Mouse (Mus musculus): Measurements from ENCODE around the gene Sct. TPM values are rescaled to one million over a fixed set of nuclear protein-coding genes. Genes with fewer than 3 reads are reported as not detected.

Gene Sct
- total and polyA plus RNA-seq, 3 experiments = 0.49 TPM; not detected in 2

- Histone ChIP-seq H3K27ac (ENCODE audit: insufficient read depth, low read depth) (no peak overlapping the region), H3K9me3 (replicated peaks; ENCODE audit: low read length) (peaks cover 7% of the 10 kb centered on the region), H3K79me2 (replicated peaks; ENCODE audit: control insufficient read depth, extremely low read depth, insufficient read depth, poor library complexity, severe bottlenecking) (peaks cover 51% of the 10 kb centered on the region), H3K4me3 (replicated peaks in 1 of 3; ENCODE audit: low read depth in 2 of 3, low read length in 2 of 3, poor library complexity in 1 of 3) (no peak overlapping the region), H3K36me3 (replicated peaks in 1 of 2; ENCODE audit: control insufficient read depth in 1 of 2, insufficient read depth in 1 of 2, low read length in 1 of 2) (peaks cover 38 to 54% of the 10 kb centered on the region in 2 experiments), H3K27me3 (replicated peaks) (peaks cover 5% of the 10 kb centered on the region), H3K9ac (ENCODE audit: insufficient read depth, low read depth) (no peak overlapping the region), H3K4me2 (ENCODE audit: insufficient read depth, low read depth, poor library complexity, severe bottlenecking) (0 out of 2 replicates have a peak overlapping the region, but pooled peaks have one; percentile 96), H3K4me1 (ENCODE audit: control insufficient read depth in 1 of 2, insufficient read depth in 2 of 2) (peaks cover 4 to 30% of the 10 kb centered on the region in 2 experiments; a peak in 3 of 4 replicates)
- TF ChIP-seq SMC3 (IDR thresholded peaks at IDR 0.05; ENCODE audit: low read depth, low read length) (no peak), IRF4 (IDR thresholded peaks at IDR 0.05; ENCODE audit: low read depth, low read length) (no peak), ZMIZ1 (IDR thresholded peaks at IDR 0.05; ENCODE audit: low read depth, low read length) (no peak), TBP (conservative IDR thresholded peaks at IDR 0.05; ENCODE audit: low read depth, low read length) (no peak)
- in situ Hi-C loops (cut with MboI; ENCODE audit: low pct_ligation_motif_present, low pct_unique_long_range_greater_than_20kb, low sequenced_read_pairs) (no loop called here), dilution Hi-C loops (cut with MboI; ENCODE audit: extremely low pct_ligation_motif_present, extremely low pct_unique_long_range_greater_than_20kb, low sequenced_read_pairs) (no loop called here)
- DNase-seq (ENCODE audit: extremely low read depth) = no peak
These were observed 48.4 kb downstream of the Sct start for GRCm38 (mm10) chr7:141230570-141230969.

- peak overlapping the region; percentile 96 for H3K4me2 ChIP-seq (ENCODE audit: insufficient read depth, low read depth, poor library complexity, severe bottlenecking)
- H3K4me1 ChIP-seq (ENCODE audit: control insufficient read depth in 1 of 2, insufficient read depth in 2 of 2) = peaks cover 4 to 30% of the 10 kb centered on the region in 2 experiments; a peak in 3 of 4 replicates
- H3K27me3 ChIP-seq (replicated peaks) = peaks cover 13% of the 10 kb centered on the region
- H3K27ac ChIP-seq (ENCODE audit: insufficient read depth, low read depth) = no peak overlapping the region
- DNase-seq (ENCODE audit: extremely low read depth) = no peak
- TF ChIP-seq HCFC1 (IDR thresholded peaks at IDR 0.05; ENCODE audit: low read depth, low read length) = no peak
- TF ChIP-seq UBTF (IDR thresholded peaks at IDR 0.05; ENCODE audit: low read depth, low read length) = no peak
- TF ChIP-seq ZC3H11A (IDR thresholded peaks at IDR 0.05; ENCODE audit: low read depth, low read length) = no peak
- no peak for TF ChIP-seq ZMIZ1 (IDR thresholded peaks at IDR 0.05; ENCODE audit: low read depth, low read length)
- TF ChIP-seq NELFE (IDR thresholded peaks at IDR 0.05; ENCODE audit: low read depth, low read length) = no peak
- TF ChIP-seq RAD21 (IDR thresholded peaks at IDR 0.05; ENCODE audit: low read depth, low read length) = no peak
- in situ Hi-C loops (cut with MboI; ENCODE audit: low pct_ligation_motif_present, low pct_unique_long_range_greater_than_20kb, low sequenced_read_pairs) = no loop called here
- peaks cover 7% of the 10 kb centered on the region for H3K9me3 ChIP-seq (replicated peaks; ENCODE audit: low read length)
- dilution Hi-C loops (cut with MboI; ENCODE audit: extremely low pct_ligation_motif_present, extremely low pct_unique_long_range_greater_than_20kb, low sequenced_read_pairs) = no loop called here
- H3K36me3 ChIP-seq (replicated peaks in 1 of 2; ENCODE audit: control insufficient read depth in 1 of 2, insufficient read depth in 1 of 2, low read length in 1 of 2) = peaks cover 33 to 45% of the 10 kb centered on the region in 2 experiments
- peak overlapping the region; percentile 95 for H3K9ac ChIP-seq (ENCODE audit: insufficient read depth, low read depth)
- peak overlapping the region; percentile 88 to 100 (median 99) for H3K4me3 ChIP-seq (replicated peaks in 1 of 3; ENCODE audit: low read depth in 2 of 3, low read length in 2 of 3, poor library complexity in 1 of 3)
- H3K79me2 ChIP-seq (replicated peaks; ENCODE audit: control insufficient read depth, extremely low read depth, insufficient read depth, poor library complexity, severe bottlenecking) = peaks cover 48% of the 10 kb centered on the region
These were observed 49.2 kb downstream of the Sct start for GRCm38 (mm10) chr7:141229702-141230101.

Other genes with a start within 250 kb of the Sct start
Only the 20 nearest of the 28 such genes appear.
- 0.04 TPM in 2 replicates for gene Ano9, start 161.3 kb downstream of the Sct start, total RNA-seq (2012; rRNA removed)
- not detected in 2 replicates for gene Ano9, start 161.3 kb downstream of the Sct start, total RNA-seq (2014; rRNA removed)
- not detected in 2 replicates for gene Ano9, start 161.3 kb downstream of the Sct start, polyA plus RNA-seq (2012; ENCODE audit: insufficient read length, low read depth)
- 10.6 and 12.0 TPM in 2 replicates for gene Ptdss2, start 156.8 kb downstream of the Sct start, total RNA-seq (2012; rRNA removed)
- gene Ptdss2, start 156.8 kb downstream of the Sct start, total RNA-seq (2014; rRNA removed) = 2.5 and 2.9 TPM in 2 replicates
- gene Ptdss2, start 156.8 kb downstream of the Sct start, polyA plus RNA-seq (2012; ENCODE audit: insufficient read length, low read depth) = 22.9 and 33.5 TPM in 2 replicates
- 133 and 137 TPM in 2 replicates for gene Rnh1, start 106.3 kb downstream of the Sct start, total RNA-seq (2012; rRNA removed)
- 84.7 and 91.0 TPM in 2 replicates for gene Rnh1, start 106.3 kb downstream of the Sct start, total RNA-seq (2014; rRNA removed)
- 95.5 and 103 TPM in 2 replicates for gene Rnh1, start 106.3 kb downstream of the Sct start, polyA plus RNA-seq (2012; ENCODE audit: insufficient read length, low read depth)
- 82.0 and 106 TPM in 2 replicates for gene Hras, start 85.1 kb downstream of the Sct start, total RNA-seq (2012; rRNA removed)
- gene Hras, start 85.1 kb downstream of the Sct start, total RNA-seq (2014; rRNA removed) = 43.6 and 48.9 TPM in 2 replicates
- gene Hras, start 85.1 kb downstream of the Sct start, polyA plus RNA-seq (2012; ENCODE audit: insufficient read length, low read depth) = 71.3 and 86.3 TPM in 2 replicates
- gene Lrrc56, start 85.0 kb downstream of the Sct start, total RNA-seq (2012; rRNA removed) = 0.92 and 0.93 TPM in 2 replicates
- 0.46 and 0.89 TPM in 2 replicates for gene Lrrc56, start 85.0 kb downstream of the Sct start, total RNA-seq (2014; rRNA removed)
- gene Lrrc56, start 85.0 kb downstream of the Sct start, polyA plus RNA-seq (2012; ENCODE audit: insufficient read length, low read depth) = 1.0 and 1.4 TPM in 2 replicates
- gene Lmntd2, start 65.1 kb downstream of the Sct start, total RNA-seq (2012; rRNA removed) = 0.50 and 1.1 TPM in 2 replicates
- 0.55 and 0.97 TPM in 2 replicates for gene Lmntd2, start 65.1 kb downstream of the Sct start, total RNA-seq (2014; rRNA removed)
- gene Lmntd2, start 65.1 kb downstream of the Sct start, polyA plus RNA-seq (2012; ENCODE audit: insufficient read length, low read depth) = 0.85 and 0.89 TPM in 2 replicates
- 9.4 and 11.6 TPM in 2 replicates for gene Rassf7, start 63.3 kb downstream of the Sct start, total RNA-seq (2012; rRNA removed)
- 6.7 and 8.1 TPM in 2 replicates for gene Rassf7, start 63.3 kb downstream of the Sct start, total RNA-seq (2014; rRNA removed)
- 4.1 and 4.6 TPM in 2 replicates for gene Rassf7, start 63.3 kb downstream of the Sct start, polyA plus RNA-seq (2012; ENCODE audit: insufficient read length, low read depth)
- 51.7 and 52.5 TPM in 2 replicates for gene Phrf1, start 50.3 kb downstream of the Sct start, total RNA-seq (2012; rRNA removed)
- gene Phrf1, start 50.3 kb downstream of the Sct start, total RNA-seq (2014; rRNA removed) = 21.8 and 22.4 TPM in 2 replicates
- 59.2 and 67.0 TPM in 2 replicates for gene Phrf1, start 50.3 kb downstream of the Sct start, polyA plus RNA-seq (2012; ENCODE audit: insufficient read length, low read depth)
- gene Irf7, start 12.7 kb downstream of the Sct start, total RNA-seq (2012; rRNA removed) = 11.2 and 26.2 TPM in 2 replicates
- gene Irf7, start 12.7 kb downstream of the Sct start, total RNA-seq (2014; rRNA removed) = 10.1 and 10.5 TPM in 2 replicates
- 6.5 and 7.7 TPM in 2 replicates for gene Irf7, start 12.7 kb downstream of the Sct start, polyA plus RNA-seq (2012; ENCODE audit: insufficient read length, low read depth)
- 1.0 and 1.9 TPM in 2 replicates for gene Cdhr5, start 2.3 kb downstream of the Sct start, total RNA-seq (2012; rRNA removed)
- gene Cdhr5, start 2.3 kb downstream of the Sct start, total RNA-seq (2014; rRNA removed) = 0.31 and 0.35 TPM in 2 replicates
- gene Cdhr5, start 2.3 kb downstream of the Sct start, polyA plus RNA-seq (2012; ENCODE audit: insufficient read length, low read depth) = 3.3 and 3.9 TPM in 2 replicates
- not detected in 2 replicates for gene Drd4, start 12.9 kb upstream of the Sct start, total RNA-seq (2012; rRNA removed)
- gene Drd4, start 12.9 kb upstream of the Sct start, total RNA-seq (2014; rRNA removed) = not detected in 2 replicates
- not detected in 2 replicates for gene Drd4, start 12.9 kb upstream of the Sct start, polyA plus RNA-seq (2012; ENCODE audit: insufficient read length, low read depth)
- 10.0 and 10.7 TPM in 2 replicates for gene Deaf1, start 48.6 kb upstream of the Sct start, total RNA-seq (2012; rRNA removed)
- 3.5 and 5.7 TPM in 2 replicates for gene Deaf1, start 48.6 kb upstream of the Sct start, total RNA-seq (2014; rRNA removed)
- gene Deaf1, start 48.6 kb upstream of the Sct start, polyA plus RNA-seq (2012; ENCODE audit: insufficient read length, low read depth) = 31.6 and 37.7 TPM in 2 replicates
- gene Tmem80, start 48.6 kb upstream of the Sct start, total RNA-seq (2012; rRNA removed) = 7.4 and 8.5 TPM in 2 replicates
- 6.4 and 8.3 TPM in 2 replicates for gene Tmem80, start 48.6 kb upstream of the Sct start, total RNA-seq (2014; rRNA removed)
- gene Tmem80, start 48.6 kb upstream of the Sct start, polyA plus RNA-seq (2012; ENCODE audit: insufficient read length, low read depth) = 8.2 and 9.9 TPM in 2 replicates
- gene Eps8l2, start 59.7 kb upstream of the Sct start, total RNA-seq (2012; rRNA removed) = 0.50 and 1.1 TPM in 2 replicates
- not detected in 2 replicates for gene Eps8l2, start 59.7 kb upstream of the Sct start, total RNA-seq (2014; rRNA removed)
- gene Eps8l2, start 59.7 kb upstream of the Sct start, polyA plus RNA-seq (2012; ENCODE audit: insufficient read length, low read depth) = 0.51 and 0.91 TPM in 2 replicates
- 188 and 205 TPM in 2 replicates for gene Taldo1, start 113.1 kb upstream of the Sct start, total RNA-seq (2012; rRNA removed)
- gene Taldo1, start 113.1 kb upstream of the Sct start, total RNA-seq (2014; rRNA removed) = 228 and 237 TPM in 2 replicates
- gene Taldo1, start 113.1 kb upstream of the Sct start, polyA plus RNA-seq (2012; ENCODE audit: insufficient read length, low read depth) = 124 and 129 TPM in 2 replicates
- 23.9 and 29.6 TPM in 2 replicates for gene Gatd1, start 135.0 kb upstream of the Sct start, total RNA-seq (2012; rRNA removed)
- 26.4 and 31.4 TPM in 2 replicates for gene Gatd1, start 135.0 kb upstream of the Sct start, total RNA-seq (2014; rRNA removed)
- 17.6 and 21.2 TPM in 2 replicates for gene Gatd1, start 135.0 kb upstream of the Sct start, polyA plus RNA-seq (2012; ENCODE audit: insufficient read length, low read depth)
- gene Cend1, start 150.4 kb upstream of the Sct start, total RNA-seq (2012; rRNA removed) = not detected in 2 replicates
- gene Cend1, start 150.4 kb upstream of the Sct start, total RNA-seq (2014; rRNA removed) = not detected in 2 replicates
- gene Cend1, start 150.4 kb upstream of the Sct start, polyA plus RNA-seq (2012; ENCODE audit: insufficient read length, low read depth) = not detected in 2 replicates
- 16.1 and 20.8 TPM in 2 replicates for gene Slc25a22, start 158.8 kb upstream of the Sct start, total RNA-seq (2012; rRNA removed)
- 6.1 and 6.5 TPM in 2 replicates for gene Slc25a22, start 158.8 kb upstream of the Sct start, total RNA-seq (2014; rRNA removed)
- gene Slc25a22, start 158.8 kb upstream of the Sct start, polyA plus RNA-seq (2012; ENCODE audit: insufficient read length, low read depth) = 31.5 and 32.1 TPM in 2 replicates
- gene Pidd1, start 164.9 kb upstream of the Sct start, total RNA-seq (2012; rRNA removed) = 7.8 and 9.6 TPM in 2 replicates
- gene Pidd1, start 164.9 kb upstream of the Sct start, total RNA-seq (2014; rRNA removed) = 5.1 and 5.8 TPM in 2 replicates
- 21.4 and 24.9 TPM in 2 replicates for gene Pidd1, start 164.9 kb upstream of the Sct start, polyA plus RNA-seq (2012; ENCODE audit: insufficient read length, low read depth)
- 3,147 and 3,416 TPM in 2 replicates for gene Rplp2, start 168.2 kb upstream of the Sct start, total RNA-seq (2012; rRNA removed)
- gene Rplp2, start 168.2 kb upstream of the Sct start, total RNA-seq (2014; rRNA removed) = 791 and 892 TPM in 2 replicates
- 2,025 and 2,969 TPM in 2 replicates for gene Rplp2, start 168.2 kb upstream of the Sct start, polyA plus RNA-seq (2012; ENCODE audit: insufficient read length, low read depth)